Mouse (Mus musculus): ENCODE data around the gene Gm11492. TPM values are rescaled to one million over a fixed set of nuclear protein-coding genes. Genes with fewer than 3 reads are reported as not detected.

The Gm11492 gene
- polyA plus RNA-seq, 1 experiment = not detected

DNA sequence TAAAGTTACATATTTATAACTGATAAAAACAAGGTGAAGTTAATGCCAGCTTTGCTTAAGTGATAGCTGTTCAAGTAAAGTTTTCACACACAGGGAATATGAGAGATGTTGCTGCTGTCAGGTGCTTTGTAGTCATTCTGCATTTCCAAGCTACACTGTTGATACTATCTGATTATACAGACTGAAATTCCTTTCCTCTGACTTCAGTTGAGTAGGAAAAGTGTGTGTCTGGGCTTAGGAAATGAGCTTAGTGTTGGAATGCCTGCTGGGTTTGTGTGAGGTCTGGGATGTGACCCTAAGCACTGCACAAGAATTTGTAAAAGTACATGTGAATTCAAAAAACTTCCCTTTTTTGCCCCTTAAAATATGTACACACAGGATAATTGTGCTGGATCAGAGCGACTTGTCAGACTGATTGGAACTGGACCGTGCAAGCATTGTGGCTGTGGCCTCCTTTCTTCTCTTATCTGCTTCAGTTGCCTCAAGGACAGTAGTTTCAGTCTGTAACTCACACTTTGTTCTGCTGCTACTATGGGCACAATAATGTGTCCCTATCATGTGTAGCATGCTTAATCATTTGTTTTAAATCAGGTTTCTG lies 11.2 kb upstream of the Gm11492 start:
- TF ChIP-seq CEBPB (IDR thresholded peaks at IDR 0.05; ENCODE audit: low read depth) = no peak
- TF ChIP-seq MAX (IDR thresholded peaks at IDR 0.05) = no peak
- TF ChIP-seq MYOG (IDR thresholded peaks at IDR 0.05; ENCODE audit: control insufficient read depth, extremely low read depth, insufficient read length) = no peak
- TF ChIP-seq CTCF (IDR thresholded peaks at IDR 0.05; ENCODE audit: control insufficient read depth, insufficient read depth, insufficient read length) = no peak
- no peak for TF ChIP-seq USF1 (IDR thresholded peaks at IDR 0.05; ENCODE audit: low read depth)
- no peak for TF ChIP-seq MYOD1 (IDR thresholded peaks at IDR 0.05; ENCODE audit: control insufficient read depth, insufficient read length, low read depth)
- TF ChIP-seq FOSL1 (IDR thresholded peaks at IDR 0.05; ENCODE audit: insufficient read depth, low read length, poor library complexity, severe bottlenecking) = no peak
- no peak overlapping the region for H3K4me3 ChIP-seq (ENCODE audit: insufficient read depth, poor library complexity, severe bottlenecking)
- H3K79me2 ChIP-seq (ENCODE audit: control insufficient read depth, insufficient read depth) = no peaks in the 10 kb centered on the region
- H3K36me3 ChIP-seq (ENCODE audit: control insufficient read depth, insufficient read depth) = no peaks in the 10 kb centered on the region
- peaks cover 26% of the 10 kb centered on the region for H3K27me3 ChIP-seq (ENCODE audit: control insufficient read depth, insufficient read depth, insufficient read length)
- H3K79me3 ChIP-seq (ENCODE audit: low read depth) = no peaks in the 10 kb centered on the region
- no peak overlapping the region for H3ac ChIP-seq (ENCODE audit: control insufficient read depth, insufficient read length, low read depth)

DNA sequence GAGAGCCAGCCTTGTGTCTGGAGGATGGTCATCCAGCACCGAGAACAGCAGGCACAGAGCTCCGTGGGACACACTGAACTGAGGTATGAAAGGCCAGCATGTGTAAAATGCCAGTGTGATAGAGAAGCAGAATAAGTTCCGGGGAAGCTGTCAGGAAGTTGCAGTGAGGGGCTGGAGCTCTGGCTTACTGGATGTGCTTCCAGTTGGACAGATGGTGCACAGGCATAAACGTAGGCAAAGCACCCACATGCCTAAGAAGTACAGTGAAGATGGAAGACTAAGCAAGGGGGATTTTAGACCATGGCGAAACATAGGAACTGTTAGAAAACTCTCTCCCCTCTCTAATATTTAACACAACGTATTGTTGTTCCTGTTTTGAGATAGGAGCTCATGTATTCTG lies 5.2 kb upstream of the Gm11492 start:
- Histone ChIP-seq H3K4me3 (ENCODE audit: insufficient read depth, poor library complexity, severe bottlenecking) (no peak overlapping the region), H3K36me3 (ENCODE audit: control insufficient read depth, insufficient read depth) (no peaks in the 10 kb centered on the region), H3K79me2 (ENCODE audit: control insufficient read depth, insufficient read depth) (no peaks in the 10 kb centered on the region), H3ac (ENCODE audit: control insufficient read depth, insufficient read length, low read depth) (no peak overlapping the region), H3K79me3 (ENCODE audit: low read depth) (no peaks in the 10 kb centered on the region), H3K27me3 (ENCODE audit: control insufficient read depth, insufficient read depth, insufficient read length) (peaks cover 32% of the 10 kb centered on the region)
- TF ChIP-seq CTCF (IDR thresholded peaks at IDR 0.05; ENCODE audit: control insufficient read depth, insufficient read depth, insufficient read length) = no peak
- no peak for TF ChIP-seq MAX (IDR thresholded peaks at IDR 0.05)
- no peak for TF ChIP-seq USF1 (IDR thresholded peaks at IDR 0.05; ENCODE audit: low read depth)
- TF ChIP-seq MYOD1 (IDR thresholded peaks at IDR 0.05; ENCODE audit: control insufficient read depth, insufficient read length, low read depth) = no peak
- no peak for TF ChIP-seq CEBPB (IDR thresholded peaks at IDR 0.05; ENCODE audit: low read depth)
- TF ChIP-seq FOSL1 (IDR thresholded peaks at IDR 0.05; ENCODE audit: insufficient read depth, low read length, poor library complexity, severe bottlenecking) = no peak
- TF ChIP-seq MYOG (IDR thresholded peaks at IDR 0.05; ENCODE audit: control insufficient read depth, extremely low read depth, insufficient read length) = no peak

DNA sequence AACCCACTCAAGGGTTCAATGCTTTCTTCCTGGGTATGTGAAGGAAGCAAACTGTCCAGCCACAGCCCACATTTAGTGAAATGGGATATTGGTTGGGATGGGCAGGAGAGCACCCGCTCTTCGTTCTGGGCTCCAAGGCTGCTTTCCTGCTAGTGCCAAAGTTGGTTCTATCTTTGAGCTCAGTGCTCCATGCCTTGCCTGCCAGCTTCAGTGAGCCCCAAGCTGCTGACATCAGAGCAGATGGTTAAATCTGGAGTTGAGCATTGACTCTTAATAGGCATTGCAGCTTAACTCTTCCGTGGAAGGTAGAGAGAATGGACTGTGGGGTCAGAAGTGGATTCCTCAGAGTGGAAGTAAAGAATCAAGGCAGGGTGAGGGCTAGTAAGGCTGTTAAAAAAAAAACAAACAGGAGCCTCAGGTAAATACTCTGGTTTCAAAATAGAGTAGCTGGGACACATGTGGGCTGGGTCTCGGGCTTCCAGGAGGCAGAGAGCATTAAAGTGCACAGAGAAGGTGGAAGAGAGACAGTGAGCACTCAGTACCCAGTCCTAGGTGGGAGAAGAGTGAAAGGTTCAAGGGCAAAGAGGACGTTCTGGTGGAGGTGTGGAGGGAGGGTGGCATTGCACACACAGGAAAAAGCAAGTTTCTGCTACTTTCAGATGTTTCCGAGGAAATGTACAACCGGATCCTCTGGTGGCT lies 2.0 kb downstream of the Gm11492 start, which contains the start of gene Sept4:
Gene Sept4, plus strand, starts transcription at position 649 of the 699 bp plus-strand sequence.
- TF ChIP-seq FOSL1 (IDR thresholded peaks at IDR 0.05; ENCODE audit: insufficient read depth, low read length, poor library complexity, severe bottlenecking) = no peak
- no peak for TF ChIP-seq USF1 (IDR thresholded peaks at IDR 0.05; ENCODE audit: low read depth)
- no peak for TF ChIP-seq CEBPB (IDR thresholded peaks at IDR 0.05; ENCODE audit: low read depth)
- TF ChIP-seq MYOD1 (IDR thresholded peaks at IDR 0.05; ENCODE audit: control insufficient read depth, insufficient read length, low read depth) = no peak
- TF ChIP-seq MAX (IDR thresholded peaks at IDR 0.05) = no peak
- TF ChIP-seq CTCF (IDR thresholded peaks at IDR 0.05; ENCODE audit: control insufficient read depth, insufficient read depth, insufficient read length) = no peak
- TF ChIP-seq MYOG (IDR thresholded peaks at IDR 0.05; ENCODE audit: control insufficient read depth, extremely low read depth, insufficient read length) = no peak
- H3K79me3 ChIP-seq (ENCODE audit: low read depth) = no peaks in the 10 kb centered on the region
- H3ac ChIP-seq (ENCODE audit: control insufficient read depth, insufficient read length, low read depth) = no peak within 1 kb of the TSS
- no peaks in the 10 kb centered on the region for H3K36me3 ChIP-seq (ENCODE audit: control insufficient read depth, insufficient read depth)
- peaks cover 57% of the 10 kb centered on the region for H3K27me3 ChIP-seq (ENCODE audit: control insufficient read depth, insufficient read depth, insufficient read length)
- H3K4me3 ChIP-seq (ENCODE audit: insufficient read depth, poor library complexity, severe bottlenecking) = no peak within 1 kb of the TSS
- no peaks in the 10 kb centered on the region for H3K79me2 ChIP-seq (ENCODE audit: control insufficient read depth, insufficient read depth)

DNA sequence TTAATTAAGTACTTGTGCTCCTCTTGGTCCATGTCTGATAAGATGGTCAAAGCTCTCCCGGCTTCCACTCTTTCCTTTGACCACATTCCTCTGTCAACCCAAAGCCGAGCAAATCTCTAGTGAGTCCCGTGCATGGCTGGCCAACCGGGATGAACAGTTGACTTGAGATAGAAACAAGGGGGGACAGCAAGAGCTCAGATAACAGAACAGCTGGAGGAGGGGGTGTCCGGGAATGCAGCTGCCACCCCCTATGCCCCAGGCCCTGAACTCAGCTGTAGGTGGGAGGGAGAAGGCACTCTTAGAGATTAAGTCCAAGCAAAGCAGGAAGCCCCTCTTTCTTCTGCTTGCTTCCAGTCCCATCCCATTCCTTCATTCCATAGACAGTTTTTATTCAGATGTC lies 4.3 kb downstream of the Gm11492 start:
- no peaks in the 10 kb centered on the region for H3K36me3 ChIP-seq (ENCODE audit: control insufficient read depth, insufficient read depth)
- TF ChIP-seq CEBPB (IDR thresholded peaks at IDR 0.05; ENCODE audit: low read depth) (no peak), MYOD1 (IDR thresholded peaks at IDR 0.05; ENCODE audit: control insufficient read depth, insufficient read length, low read depth) (no peak)
- H3K27me3 ChIP-seq (ENCODE audit: control insufficient read depth, insufficient read depth, insufficient read length) = peaks cover 67% of the 10 kb centered on the region
- no peaks in the 10 kb centered on the region for H3K79me3 ChIP-seq (ENCODE audit: low read depth)
- H3ac ChIP-seq (ENCODE audit: control insufficient read depth, insufficient read length, low read depth) = no peak overlapping the region
- no peaks in the 10 kb centered on the region for H3K79me2 ChIP-seq (ENCODE audit: control insufficient read depth, insufficient read depth)
- H3K4me3 ChIP-seq (ENCODE audit: insufficient read depth, poor library complexity, severe bottlenecking) = no peak overlapping the region

DNA sequence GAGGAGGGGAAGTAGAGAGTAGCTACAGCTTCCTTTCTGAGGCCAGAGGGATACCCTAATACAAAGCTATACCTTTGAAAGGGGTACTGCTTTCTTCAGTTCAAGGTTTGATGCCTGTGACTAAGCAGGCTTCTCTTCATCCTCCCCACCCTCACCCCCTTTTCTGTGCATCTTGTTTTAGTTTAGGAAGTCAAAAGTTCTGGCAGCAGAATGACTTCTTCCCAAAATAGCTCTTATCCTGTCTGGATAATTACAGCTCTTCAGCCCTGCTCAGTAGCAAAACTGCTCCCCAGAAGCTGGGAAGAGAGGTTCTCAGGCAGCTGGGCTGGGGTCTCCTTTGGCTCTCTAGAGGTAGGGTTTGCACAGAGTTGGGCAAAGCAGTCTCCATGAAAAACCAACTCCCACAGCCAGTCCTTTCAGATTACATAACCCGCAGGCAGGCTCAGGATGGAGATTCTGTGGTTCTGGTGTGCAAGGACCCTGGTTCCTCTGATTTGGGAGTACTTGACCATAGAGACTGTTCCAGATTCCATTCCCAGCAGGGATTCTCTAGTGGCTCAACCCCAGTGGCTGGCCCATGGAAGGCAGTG lies 5.0 kb downstream of the Gm11492 start:
- H3K79me2 ChIP-seq (ENCODE audit: control insufficient read depth, insufficient read depth) = no peaks in the 10 kb centered on the region
- no peak for TF ChIP-seq CTCF (IDR thresholded peaks at IDR 0.05; ENCODE audit: control insufficient read depth, insufficient read depth, insufficient read length)
- peaks cover 67% of the 10 kb centered on the region for H3K27me3 ChIP-seq (ENCODE audit: control insufficient read depth, insufficient read depth, insufficient read length)
- no peak overlapping the region for H3ac ChIP-seq (ENCODE audit: control insufficient read depth, insufficient read length, low read depth)
- no peaks in the 10 kb centered on the region for H3K79me3 ChIP-seq (ENCODE audit: low read depth)
- no peaks in the 10 kb centered on the region for H3K36me3 ChIP-seq (ENCODE audit: control insufficient read depth, insufficient read depth)
- H3K4me3 ChIP-seq (ENCODE audit: insufficient read depth, poor library complexity, severe bottlenecking) = no peak overlapping the region

DNA sequence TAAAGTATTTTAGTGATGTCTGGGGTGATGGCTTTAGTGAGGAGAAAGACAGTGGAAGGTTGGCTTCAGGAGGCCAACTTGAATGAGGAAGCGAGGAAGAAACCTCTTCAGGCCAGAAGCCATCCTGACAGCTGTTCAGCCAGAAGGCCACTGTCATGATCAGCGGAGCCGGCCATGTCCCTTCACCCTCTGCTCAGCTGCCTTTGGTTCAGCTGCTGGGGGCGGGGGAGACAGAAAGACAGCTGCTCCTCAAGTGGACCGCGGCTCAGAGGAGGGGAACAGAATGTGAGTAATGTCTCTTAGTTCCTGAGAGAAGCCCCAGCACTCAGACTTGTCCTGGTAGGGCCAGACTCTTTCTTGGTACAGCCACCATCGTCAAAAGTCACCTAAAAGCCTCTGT lies 7.3 kb downstream of the Gm11492 start:
- Histone ChIP-seq H3K36me3 (ENCODE audit: control insufficient read depth, insufficient read depth) (no peaks in the 10 kb centered on the region), H3K79me3 (ENCODE audit: low read depth) (no peaks in the 10 kb centered on the region), H3K4me3 (ENCODE audit: insufficient read depth, poor library complexity, severe bottlenecking) (no peak overlapping the region), H3K79me2 (ENCODE audit: control insufficient read depth, insufficient read depth) (no peaks in the 10 kb centered on the region), H3ac (ENCODE audit: control insufficient read depth, insufficient read length, low read depth) (no peak overlapping the region), H3K27me3 (ENCODE audit: control insufficient read depth, insufficient read depth, insufficient read length) (peaks cover 66% of the 10 kb centered on the region)
- no peak for TF ChIP-seq USF1 (IDR thresholded peaks at IDR 0.05; ENCODE audit: low read depth)
- TF ChIP-seq MYOG (IDR thresholded peaks at IDR 0.05; ENCODE audit: control insufficient read depth, extremely low read depth, insufficient read length) = no peak
- TF ChIP-seq CEBPB (IDR thresholded peaks at IDR 0.05; ENCODE audit: low read depth) = no peak
- TF ChIP-seq MYOD1 (IDR thresholded peaks at IDR 0.05; ENCODE audit: control insufficient read depth, insufficient read length, low read depth) = no peak
- no peak for TF ChIP-seq CTCF (IDR thresholded peaks at IDR 0.05; ENCODE audit: control insufficient read depth, insufficient read depth, insufficient read length)
- no peak for TF ChIP-seq MAX (IDR thresholded peaks at IDR 0.05)
- TF ChIP-seq FOSL1 (IDR thresholded peaks at IDR 0.05; ENCODE audit: insufficient read depth, low read length, poor library complexity, severe bottlenecking) = no peak
